Mouse (Mus musculus): ENCODE data around the gene Olfr551. TPM values are rescaled to one million over a fixed set of nuclear protein-coding genes. Genes with fewer than 3 reads are reported as not detected.
"Not testable (repeated sequence)": the region's sequence is repeated elsewhere in the genome, so short reads cannot be mapped to it uniquely, and the experiment has no call there.

Olfr551 gene
- not detected for polyA plus RNA-seq (2017; shearing (Covaris generic))

DNA sequence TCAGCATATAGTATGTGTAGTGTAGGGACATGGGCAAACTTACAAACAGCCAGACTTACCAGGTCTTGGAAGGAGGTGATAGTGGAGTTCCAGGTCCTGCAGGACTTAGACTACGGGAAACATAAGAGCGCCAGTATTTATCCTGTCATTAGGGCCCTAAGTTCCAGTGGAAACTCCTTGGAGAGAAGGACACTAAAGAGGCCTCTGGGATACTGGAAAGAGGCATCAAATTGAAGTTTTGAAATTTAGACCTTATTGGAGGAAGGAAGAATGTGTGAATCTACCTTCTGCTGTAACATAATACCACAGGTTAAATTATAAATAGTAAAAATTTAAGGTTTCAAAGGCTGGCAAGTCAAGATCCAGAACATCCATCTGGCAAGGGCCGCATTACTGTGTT, at the start of gene Olfr551:
Gene Olfr551, minus strand, starts transcription at position 101 of the 400 bp plus-strand sequence.
- no peak for ATAC-seq

GRCm38 (mm10) chr7:102638132-102638531, 46.4 kb upstream of the Olfr551 start, which contains the start of gene Olfr554:
Gene Olfr554, plus strand, starts transcription at chr7:102638432.
- no peak for ATAC-seq

GRCm38 (mm10) chr7:102636665-102637064, 45.0 kb upstream of the Olfr551 start:
- ATAC-seq: no peak

DNA sequence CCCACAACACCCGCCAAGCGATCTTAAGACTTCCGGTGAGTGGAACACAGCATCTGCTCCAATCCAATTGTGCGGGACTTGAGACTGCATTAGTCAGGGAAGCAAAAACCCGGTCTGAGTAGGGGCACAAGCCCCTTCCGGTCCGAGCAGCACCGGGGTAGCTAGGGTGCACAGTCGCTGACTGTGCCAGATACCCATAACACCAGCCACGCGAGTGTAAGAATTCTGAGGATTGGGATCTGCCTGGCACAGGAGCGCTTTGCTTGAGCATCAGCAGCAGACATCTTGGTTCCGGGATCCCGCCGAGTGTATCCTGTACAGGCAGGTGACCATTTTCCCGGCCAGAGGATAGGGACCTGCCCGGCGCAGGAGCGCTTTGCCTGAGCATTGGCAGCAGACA, 28.7 kb upstream of the Olfr551 start:
- not testable (repeated sequence) for ATAC-seq

DNA sequence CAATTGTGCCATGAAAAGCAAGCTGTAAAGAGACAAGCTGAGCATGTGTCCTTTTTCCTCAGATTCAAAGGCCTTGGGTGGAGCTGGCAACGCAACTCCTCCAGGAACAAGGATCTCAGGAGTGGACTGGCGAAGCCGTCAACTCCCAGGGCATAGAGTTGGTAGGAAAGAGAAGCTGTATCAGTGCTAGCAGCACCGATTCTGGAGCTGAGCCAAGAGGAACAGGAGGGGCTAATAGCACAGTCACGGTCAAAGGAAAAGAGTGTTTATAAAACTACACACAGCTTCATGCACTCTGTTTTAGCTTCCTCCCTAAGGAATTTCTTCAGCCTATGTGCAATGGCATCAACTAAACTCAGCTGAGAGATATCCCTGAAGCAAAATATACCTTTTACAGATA, 27.9 kb upstream of the Olfr551 start:
- ATAC-seq: no peak

- ATAC-seq: no peak
Observed at GRCm38 (mm10) chr7:102618118-102618517, 26.4 kb upstream of the Olfr551 start, which contains the start of gene Olfr553. Gene Olfr553, minus strand, starts transcription at chr7:102618218.

DNA sequence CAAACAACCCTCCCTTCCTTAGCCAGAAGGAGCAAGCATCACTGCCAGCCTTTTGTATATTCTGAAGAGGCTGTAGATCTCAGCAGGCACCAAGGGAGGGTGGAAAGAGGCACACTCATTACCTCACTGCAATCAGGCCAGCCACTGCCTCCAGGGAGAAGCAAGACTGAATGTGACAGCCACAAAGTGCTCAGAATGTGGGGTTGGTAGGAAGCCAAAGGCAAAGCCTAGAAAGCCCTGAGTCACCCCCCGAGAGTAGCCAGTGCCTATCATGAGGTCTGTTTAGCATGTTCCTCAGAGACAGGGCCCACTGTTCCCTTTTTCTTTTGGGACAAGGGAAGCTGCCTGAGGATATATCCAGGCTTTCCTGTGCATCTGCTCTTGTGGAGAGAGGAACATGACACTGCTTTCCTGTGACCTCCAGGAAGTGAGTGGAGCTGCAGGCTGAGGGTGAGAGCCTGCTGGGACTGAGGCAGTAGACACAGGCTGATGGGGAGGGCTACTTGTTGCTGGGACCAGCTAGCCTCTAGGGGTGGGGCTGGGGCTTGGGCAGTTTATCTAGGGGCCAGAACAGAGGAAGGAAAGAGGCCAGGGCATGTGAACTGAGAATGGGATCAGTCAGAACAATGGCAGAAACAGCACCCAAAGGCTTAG, 5.8 kb upstream of the Olfr551 start, which contains the start of gene Olfr552:
Gene Olfr552, plus strand, starts transcription at position 393 of the 654 bp plus-strand sequence.
- no peak for ATAC-seq

DNA sequence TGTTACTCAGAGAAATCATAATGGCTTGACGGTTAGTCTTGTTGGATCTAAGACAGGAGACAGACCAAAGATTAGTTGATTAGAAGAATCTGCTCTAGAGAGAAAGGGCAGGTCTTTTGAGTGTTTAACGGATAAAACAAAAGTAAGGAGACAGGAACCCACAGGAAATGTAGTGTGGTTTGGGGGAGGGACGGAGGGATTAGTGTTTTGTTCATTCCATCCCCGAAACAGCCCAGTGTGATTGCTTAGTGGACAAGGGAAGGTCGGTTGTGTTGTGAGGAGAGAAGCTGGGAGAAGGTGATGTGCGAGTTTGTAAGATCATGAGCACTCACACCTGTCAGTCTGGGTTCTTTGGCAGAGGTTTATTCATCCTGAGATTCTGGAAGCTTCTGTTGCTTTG, 15.7 kb downstream of the Olfr551 start:
- ATAC-seq: no peak

GRCm38 (mm10) chr7:102573174-102573830, 18.4 kb downstream of the Olfr551 start:
- ATAC-seq: no peak

DNA sequence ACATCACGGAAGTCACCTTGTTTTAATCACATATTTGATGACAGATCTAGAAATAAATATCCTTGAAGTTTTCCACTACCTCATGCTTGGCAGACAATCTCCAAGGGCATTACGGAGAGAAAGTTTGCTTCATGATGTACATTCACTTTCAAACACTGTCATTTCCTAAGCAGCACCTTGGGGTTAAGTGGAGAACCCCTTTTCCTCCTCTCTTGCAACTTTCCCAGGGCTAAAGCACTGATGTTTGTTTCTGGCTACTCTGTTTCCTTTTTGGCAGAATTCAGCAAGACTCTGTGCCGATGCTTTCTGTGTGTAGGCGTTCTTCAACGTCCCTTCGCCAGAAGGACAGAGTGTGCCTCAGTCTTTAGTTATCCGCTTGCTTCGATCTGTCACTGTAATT, 20.5 kb downstream of the Olfr551 start, which contains the start of gene Olfr550:
Gene Olfr550, plus strand, starts transcription at position 301 of the 400 bp plus-strand sequence.
- no peak for ATAC-seq

GRCm38 (mm10) chr7:102566219-102566618, 25.5 kb downstream of the Olfr551 start:
- no peak for ATAC-seq

DNA sequence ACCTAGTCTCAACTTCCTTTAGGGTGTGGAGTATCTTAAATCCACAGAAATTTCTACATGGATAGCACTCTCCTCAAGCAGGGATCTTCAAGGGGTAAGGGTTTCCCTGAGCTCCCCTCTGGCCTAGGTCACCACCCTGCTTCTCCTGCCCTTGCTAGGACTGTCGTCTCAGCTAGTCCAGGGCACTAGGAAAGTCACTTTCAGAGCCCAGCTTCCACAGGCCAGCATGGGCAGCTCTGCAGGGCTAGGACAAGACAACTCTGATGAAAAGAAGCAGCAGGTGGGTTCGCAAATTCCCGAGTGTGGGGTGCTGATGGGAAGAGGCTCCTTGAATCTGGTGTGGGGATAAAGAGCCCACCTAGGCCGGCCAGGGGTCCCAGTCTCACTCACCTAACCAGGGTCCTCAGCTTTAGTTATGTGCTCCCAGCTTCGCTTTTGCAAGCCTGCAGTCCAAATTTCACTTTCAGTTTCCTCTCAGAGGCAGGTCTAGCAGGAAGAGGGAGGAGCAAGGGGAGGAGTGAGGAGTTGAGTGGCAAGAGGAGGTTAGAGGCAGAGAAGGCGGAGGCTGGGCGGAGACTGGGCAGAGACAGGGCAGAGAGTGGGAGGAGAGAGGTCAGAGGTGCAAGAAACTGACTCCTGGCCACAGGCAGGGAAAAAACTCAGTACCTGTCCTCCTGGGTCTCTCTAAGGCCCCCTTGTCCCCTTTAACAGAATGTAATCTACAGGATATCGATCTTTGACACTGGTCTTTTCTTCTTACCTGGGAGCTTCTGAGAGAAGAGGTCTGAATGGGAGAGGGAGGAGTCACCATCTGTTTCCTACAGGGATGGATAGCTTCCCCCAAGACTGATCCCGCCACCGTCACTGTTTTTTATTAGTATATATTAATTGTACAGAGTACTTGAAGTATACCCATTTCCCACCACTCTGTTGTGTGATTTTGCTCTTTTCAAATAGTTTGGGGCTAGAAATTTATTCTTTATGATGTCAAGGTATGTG, 26.4 kb downstream of the Olfr551 start, which contains the start of gene Trim21:
Gene Trim21, minus strand, starts transcription at position 488 of the 999 bp plus-strand sequence.
- ATAC-seq: peak; percentile 100

DNA sequence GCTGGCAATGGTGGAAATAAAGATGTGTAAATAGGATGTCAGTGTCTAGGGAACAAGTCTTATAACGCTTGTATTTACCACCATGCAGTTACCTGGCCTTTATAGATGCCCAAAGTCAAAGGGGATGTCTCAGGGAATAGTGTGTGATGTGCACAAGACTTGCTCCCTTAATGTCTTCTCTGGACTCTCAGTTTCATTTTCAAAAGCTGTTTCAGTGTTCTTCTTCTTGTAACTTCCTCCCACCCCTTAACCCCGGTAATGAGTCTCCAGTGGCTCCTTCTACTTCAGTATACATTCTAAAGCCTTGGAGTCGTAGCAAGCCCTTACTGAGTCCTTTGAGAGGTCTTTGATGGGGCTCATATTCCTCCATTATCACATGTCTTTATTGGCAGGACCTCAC, 38.4 kb downstream of the Olfr551 start:
- ATAC-seq: peak; percentile 67

GRCm38 (mm10) chr7:102549570-102549969, 42.1 kb downstream of the Olfr551 start, which contains the start of gene Olfr549:
Gene Olfr549, plus strand, starts transcription at chr7:102549870.
- ATAC-seq: no peak

DNA sequence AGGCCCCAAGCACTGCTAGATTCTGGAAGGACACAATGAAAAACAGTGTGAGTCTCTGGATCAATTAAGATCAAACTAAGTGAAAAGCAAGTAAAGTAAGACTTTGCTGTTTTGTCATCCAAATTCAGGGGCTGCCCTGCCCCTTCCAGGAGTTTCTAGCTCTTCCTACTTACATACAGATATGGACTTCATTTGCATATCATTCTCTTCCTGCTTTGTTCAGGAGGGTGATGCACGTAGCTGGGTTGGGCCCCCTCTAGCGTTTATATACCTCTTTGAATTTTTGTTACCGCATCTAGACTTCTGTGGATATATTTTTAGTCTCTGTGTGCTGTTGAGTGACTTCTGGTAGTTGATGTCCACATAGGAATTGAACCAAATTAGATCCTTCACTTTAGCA, 50.4 kb downstream of the Olfr551 start:
- peak; percentile 47 for ATAC-seq

DNA sequence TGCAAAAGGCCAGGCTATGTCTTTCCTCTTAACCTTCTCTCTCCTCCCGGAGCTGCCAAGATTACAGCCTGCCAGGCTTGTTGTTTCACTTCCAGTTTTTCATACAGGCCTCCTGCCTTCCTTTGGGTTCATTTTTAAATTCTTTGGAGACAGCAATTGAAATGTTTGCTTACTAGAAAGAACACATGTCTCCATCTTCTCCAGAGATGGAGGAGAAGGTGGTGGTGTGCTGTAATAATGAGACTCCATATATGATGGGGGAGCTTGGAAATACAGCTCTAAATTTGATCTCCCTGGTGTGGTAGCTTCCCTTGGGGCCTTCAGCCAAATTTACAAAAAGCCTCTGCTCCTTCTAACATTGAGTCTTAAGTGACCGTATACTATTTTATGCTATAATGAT, 51.1 kb downstream of the Olfr551 start, which contains the start of gene Olfr548-ps1:
Gene Olfr548-ps1, plus strand, starts transcription at position 301 of the 400 bp plus-strand sequence.
- no peak for ATAC-seq

GRCm38 (mm10) chr7:102534449-102534848, 57.2 kb downstream of the Olfr551 start, which contains the start of gene Olfr547:
Gene Olfr547, plus strand, starts transcription at chr7:102534749.
- ATAC-seq: no peak

Other genes starting within 250 kb of the Olfr551 start
- gene Rrm1, start 150.2 kb downstream of the Olfr551 start, polyA plus RNA-seq (2017; shearing (Covaris generic)): 10 to 100 TPM; 48.5 to 59.7 TPM
- gene Olfr543, start 110.2 kb downstream of the Olfr551 start, polyA plus RNA-seq (2017; shearing (Covaris generic)): under 1 TPM in 1 of 2 experiments, not detected in 1; 0.58 TPM
- not detected for gene Olfr544, start 103.6 kb downstream of the Olfr551 start, polyA plus RNA-seq (2017; shearing (Covaris generic))
- not detected for gene Olfr545, start 92.3 kb downstream of the Olfr551 start, polyA plus RNA-seq (2017; shearing (Covaris generic))
- gene Olfr547, start 57.1 kb downstream of the Olfr551 start, polyA plus RNA-seq (2017; shearing (Covaris generic)): not detected
- gene Olfr548-ps1, start 51.0 kb downstream of the Olfr551 start, polyA plus RNA-seq (2017; shearing (Covaris generic)): not detected
- not detected for gene Olfr549, start 42.0 kb downstream of the Olfr551 start, polyA plus RNA-seq (2017; shearing (Covaris generic))
- 10 to 100 TPM in 1 of 2 experiments, 1 to 10 TPM in 1; 8.5 to 11.4 TPM for gene Trim21, start 26.4 kb downstream of the Olfr551 start, polyA plus RNA-seq (2017; shearing (Covaris generic))
- not detected for gene Olfr550, start 20.4 kb downstream of the Olfr551 start, polyA plus RNA-seq (2017; shearing (Covaris generic))
- under 1 TPM in 1 of 2 experiments, not detected in 1; 0.09 TPM for gene Olfr552, start 5.9 kb upstream of the Olfr551 start, polyA plus RNA-seq (2017; shearing (Covaris generic))
- gene Olfr553, start 26.3 kb upstream of the Olfr551 start, polyA plus RNA-seq (2017; shearing (Covaris generic)): not detected
- not detected for gene Olfr554, start 46.5 kb upstream of the Olfr551 start, polyA plus RNA-seq (2017; shearing (Covaris generic))
- gene Olfr555, start 66.9 kb upstream of the Olfr551 start, polyA plus RNA-seq (2017; shearing (Covaris generic)): not detected
- gene Olfr556, start 73.0 kb upstream of the Olfr551 start, polyA plus RNA-seq (2017; shearing (Covaris generic)): not detected
- 10 to 100 TPM; 15.7 to 20.6 TPM for gene Trim68, start 95.4 kb upstream of the Olfr551 start, polyA plus RNA-seq (2017; shearing (Covaris generic))
- not detected for gene Olfr557, start 104.0 kb upstream of the Olfr551 start, polyA plus RNA-seq (2017; shearing (Covaris generic))
- not detected for gene Olfr558, start 110.3 kb upstream of the Olfr551 start, polyA plus RNA-seq (2017; shearing (Covaris generic))
- not detected for gene Olfr33, start 127.2 kb upstream of the Olfr551 start, polyA plus RNA-seq (2017; shearing (Covaris generic))
- gene Olfr559, start 135.6 kb upstream of the Olfr551 start, polyA plus RNA-seq (2017; shearing (Covaris generic)): not detected
- gene Olfr560, start 167.5 kb upstream of the Olfr551 start, polyA plus RNA-seq (2017; shearing (Covaris generic)): not detected
- not detected for gene Olfr78, start 167.6 kb upstream of the Olfr551 start, polyA plus RNA-seq (2017; shearing (Covaris generic))
- not detected for gene Olfr561, start 179.3 kb upstream of the Olfr551 start, polyA plus RNA-seq (2017; shearing (Covaris generic))
- not detected for gene Olfr564, start 211.6 kb upstream of the Olfr551 start, polyA plus RNA-seq (2017; shearing (Covaris generic))